Mouse (Mus musculus): ENCODE data around the gene Gm21698.
"Not testable (repeated sequence)": the region's sequence is repeated elsewhere in the genome, so short reads cannot be mapped to it uniquely, and the experiment has no call there.

Gene Gm21698

GRCm38 (mm10) chr5:25988550-25988949 lies at the start of gene Gm21698:
TSS of gene Gm21698 (minus strand) at chr5:25988650.
- DNase-seq (ENCODE audit: low spot score) = not testable (repeated sequence)

- not testable (repeated sequence) for DNase-seq (ENCODE audit: low spot score)
Observed at GRCm38 (mm10) chr5:26022816-26023215, 34.4 kb upstream of the Gm21698 start, which contains the start of gene Gm5862. TSS of gene Gm5862 (minus strand) at chr5:26022916.

- DNase-seq (ENCODE audit: low spot score) = not testable (repeated sequence)
Observed at GRCm38 (mm10) chr5:26007697-26008096, 19.2 kb upstream of the Gm21698 start.

GRCm38 (mm10) chr5:26006937-26007695 lies 18.7 kb upstream of the Gm21698 start:
- DNase-seq (ENCODE audit: low spot score) = peak; percentile 63

- not testable (repeated sequence) for DNase-seq (ENCODE audit: low spot score)
Observed at GRCm38 (mm10) chr5:26004698-26005097, 16.2 kb upstream of the Gm21698 start, which contains the start of gene Gm1979. TSS of gene Gm1979 (minus strand) at chr5:26004798.

- DNase-seq (ENCODE audit: low spot score) = not testable (repeated sequence)
Observed at GRCm38 (mm10) chr5:25972563-25972962, 15.9 kb downstream of the Gm21698 start, which contains the start of gene Gm21680. TSS of gene Gm21680 (minus strand) at chr5:25972663.

GRCm38 (mm10) chr5:25957050-25957449 lies 31.4 kb downstream of the Gm21698 start:
- not testable (repeated sequence) for DNase-seq (ENCODE audit: low spot score)

- DNase-seq (ENCODE audit: low spot score) = peak; percentile 31
Observed at GRCm38 (mm10) chr5:25956611-25957010, 31.8 kb downstream of the Gm21698 start.

- not testable (repeated sequence) for DNase-seq (ENCODE audit: low spot score)
Observed at GRCm38 (mm10) chr5:25954317-25954716, 34.1 kb downstream of the Gm21698 start, which contains the start of gene Gm21671. TSS of gene Gm21671 (minus strand) at chr5:25954417.

- not testable (repeated sequence) for DNase-seq (ENCODE audit: low spot score)
Observed at GRCm38 (mm10) chr5:25945391-25945790, 43.1 kb downstream of the Gm21698 start.

- DNase-seq (ENCODE audit: low spot score) = not testable (repeated sequence)
Observed at GRCm38 (mm10) chr5:25942281-25942680, 46.2 kb downstream of the Gm21698 start, which contains the start of gene Gm21663. TSS of gene Gm21663 (minus strand) at chr5:25942381.
